Comparison of ENCODE assay signal across 18 mouse cellular contexts in the genomic region with DNA sequence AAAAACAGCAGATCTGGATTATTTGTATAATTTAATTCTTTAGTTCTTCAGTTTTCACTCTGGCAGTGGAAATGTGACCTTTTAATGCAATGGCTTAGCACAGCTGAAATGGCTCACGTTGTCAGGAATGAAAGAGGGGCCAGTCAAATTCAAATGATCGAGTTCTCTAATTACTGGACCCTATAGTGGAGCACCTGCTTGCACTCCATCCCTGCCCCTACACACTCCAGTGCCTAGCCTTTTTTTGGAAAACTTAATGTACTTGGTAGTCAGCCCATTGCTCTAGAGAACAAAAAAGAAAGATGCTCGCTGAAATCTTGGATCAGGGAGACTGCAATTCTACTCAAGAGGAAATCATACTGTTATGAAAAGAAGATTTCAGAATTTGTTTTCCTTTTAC.
"Had no signal": no experiment of that assay in that cellular context is flagged by ENCODE, and none has a peak within 500 bp of the region (broad histone marks: within the 10 kb centered on the region; RNA-seq: fewer than 3 reads in every experiment).

No protein-coding gene starts in this region.

- H3K4me2 ChIP-seq: liver, embryonic 13.5 days; neural tube, embryonic 12.5 days; neural tube, embryonic 15.5 days had no signal

- H3K4me1 ChIP-seq: liver, embryonic 13.5 days; neural tube, embryonic 12.5 days; neural tube, embryonic 15.5 days had no signal

- DNase-seq: kidney, adult 2 months; kidney, postnatal 25 days; layer of hippocampus, postnatal 36 days; liver, embryonic 13.5 days; lung, adult 2 months; lung, postnatal 14 days; right cerebral cortex, adult 18-20 months; right cerebral cortex, postnatal 14 days; right cerebral cortex, postnatal 4 days; thymus, adult 2 months; thymus, postnatal 14 days; thymus, postnatal 4 days had no signal

- H3K36me3 ChIP-seq: liver, embryonic 13.5 days; neural tube, embryonic 12.5 days; neural tube, embryonic 15.5 days had no signal

- H3K27ac ChIP-seq: kidney, postnatal 0 days; left cerebral cortex, adult 2 months; liver, embryonic 13.5 days; macrophage; neural tube, embryonic 12.5 days; neural tube, embryonic 15.5 days; stomach, postnatal 0 days had no signal

- H3K9me3 ChIP-seq: liver, embryonic 13.5 days; neural tube, embryonic 12.5 days; neural tube, embryonic 15.5 days had no signal

- H3K9ac ChIP-seq: liver, embryonic 13.5 days; neural tube, embryonic 12.5 days; neural tube, embryonic 15.5 days had no signal

- H3K4me3 ChIP-seq: left cerebral cortex, adult 2 months; liver, embryonic 13.5 days; neural tube, embryonic 12.5 days; neural tube, embryonic 15.5 days had no signal

- H3K27me3 ChIP-seq: liver, embryonic 13.5 days; neural tube, embryonic 12.5 days; neural tube, embryonic 15.5 days had no signal
